Mouse (Mus musculus): Measurements from ENCODE around the gene Arhgap10.

GRCm38 (mm10) chr8:77494376-77495328, 23.1 kb downstream of the Arhgap10 start:
- no peak for TF ChIP-seq ZKSCAN1 (IDR thresholded peaks at IDR 0.05; ENCODE audit: borderline replicate concordance, low read depth, low read length)
- TF ChIP-seq POLR2A (IDR thresholded peaks at IDR 0.05; ENCODE audit: low read depth, low read length), result no peak
- TF ChIP-seq EP300 (IDR thresholded peaks at IDR 0.05; ENCODE audit: low read length), result no peak

Data from CH12.LX (cell line).